Mouse (Mus musculus): ENCODE data around the gene Mdga2. TPM values are rescaled to one million over a fixed set of nuclear protein-coding genes. Genes with fewer than 3 reads are reported as not detected.

Mdga2 gene
- polyA plus RNA-seq, 2 experiments: 2.8 to 3.0 TPM

GRCm38 (mm10) chr12:67118652-67119515, 103.5 kb downstream of the Mdga2 start:
- Histone ChIP-seq H3K9ac (ENCODE audit: low read depth, low read length, severe bottlenecking) (no peak overlapping the region), H3K4me2 (replicated peaks; ENCODE audit: low read depth, low read length, severe bottlenecking) (no peak overlapping the region), H3K27ac (replicated peaks; ENCODE audit: low read depth, low read length) (no peak overlapping the region; the same call in 1 of the 2 replicates), H3K4me3 (replicated peaks; ENCODE audit: low read length) (no peak overlapping the region), H3K36me3 (ENCODE audit: control insufficient read depth, insufficient read depth, low read length) (no peaks in the 10 kb centered on the region), H3K9me3 (ENCODE audit: control insufficient read depth, low read length) (no peaks in the 10 kb centered on the region), H3K4me1 (ENCODE audit: control insufficient read depth, insufficient read depth, low read length) (peaks cover 9% of the 10 kb centered on the region), H3K27me3 (ENCODE audit: control insufficient read depth, insufficient read depth, low read length) (no peaks in the 10 kb centered on the region)
- ATAC-seq (ENCODE audit: low FRiP score, low read depth) (peak; percentile 80), DNase-seq (ENCODE audit: low spot score) (peak; percentile 49)
- TF ChIP-seq POLR2A (IDR thresholded peaks at IDR 0.05; ENCODE audit: borderline replicate concordance, extremely low read depth, insufficient read depth, insufficient read length): no peak
- WGBS: 28% methylated on average over 6 of the region's 6 CpGs

- WGBS: 83% methylated on average over 3 of the region's 3 CpGs
- Histone ChIP-seq H3K36me3 (ENCODE audit: control insufficient read depth, insufficient read depth, low read length) (no peaks in the 10 kb centered on the region), H3K4me1 (ENCODE audit: control insufficient read depth, insufficient read depth, low read length) (no peaks in the 10 kb centered on the region), H3K9ac (ENCODE audit: low read depth, low read length, severe bottlenecking) (no peak overlapping the region), H3K4me3 (replicated peaks; ENCODE audit: low read length) (no peak overlapping the region), H3K27ac (replicated peaks; ENCODE audit: low read depth, low read length) (no peak overlapping the region), H3K9me3 (ENCODE audit: control insufficient read depth, low read length) (no peaks in the 10 kb centered on the region), H3K4me2 (replicated peaks; ENCODE audit: low read depth, low read length, severe bottlenecking) (no peak overlapping the region), H3K27me3 (ENCODE audit: control insufficient read depth, insufficient read depth, low read length) (no peaks in the 10 kb centered on the region)
- no peak for TF ChIP-seq POLR2A (IDR thresholded peaks at IDR 0.05; ENCODE audit: borderline replicate concordance, extremely low read depth, insufficient read depth, insufficient read length)
- ATAC-seq (ENCODE audit: low FRiP score, low read depth): no peak
- DNase-seq (ENCODE audit: low spot score): no peak
These were observed 118.2 kb downstream of the Mdga2 start for GRCm38 (mm10) chr12:67104171-67104570.

GRCm38 (mm10) chr12:67094414-67094813, 127.9 kb downstream of the Mdga2 start:
- Histone ChIP-seq H3K9me3 (ENCODE audit: control insufficient read depth, low read length) (no peaks in the 10 kb centered on the region), H3K4me2 (replicated peaks; ENCODE audit: low read depth, low read length, severe bottlenecking) (no peak overlapping the region), H3K4me1 (ENCODE audit: control insufficient read depth, insufficient read depth, low read length) (no peaks in the 10 kb centered on the region), H3K4me3 (replicated peaks; ENCODE audit: low read length) (no peak overlapping the region), H3K36me3 (ENCODE audit: control insufficient read depth, insufficient read depth, low read length) (no peaks in the 10 kb centered on the region), H3K27me3 (ENCODE audit: control insufficient read depth, insufficient read depth, low read length) (no peaks in the 10 kb centered on the region), H3K27ac (replicated peaks; ENCODE audit: low read depth, low read length) (no peak overlapping the region), H3K9ac (ENCODE audit: low read depth, low read length, severe bottlenecking) (no peak overlapping the region)
- ATAC-seq (ENCODE audit: low FRiP score, low read depth): no peak
- DNase-seq (ENCODE audit: low spot score): no peak
- no peak for TF ChIP-seq POLR2A (IDR thresholded peaks at IDR 0.05; ENCODE audit: borderline replicate concordance, extremely low read depth, insufficient read depth, insufficient read length)

- Histone ChIP-seq H3K27ac (replicated peaks; ENCODE audit: low read depth, low read length) (no peak overlapping the region), H3K4me3 (replicated peaks; ENCODE audit: low read length) (no peak overlapping the region), H3K9ac (ENCODE audit: low read depth, low read length, severe bottlenecking) (no peak overlapping the region), H3K4me2 (replicated peaks; ENCODE audit: low read depth, low read length, severe bottlenecking) (no peak overlapping the region), H3K4me1 (ENCODE audit: control insufficient read depth, insufficient read depth, low read length) (no peaks in the 10 kb centered on the region), H3K27me3 (ENCODE audit: control insufficient read depth, insufficient read depth, low read length) (no peaks in the 10 kb centered on the region), H3K9me3 (ENCODE audit: control insufficient read depth, low read length) (no peaks in the 10 kb centered on the region), H3K36me3 (ENCODE audit: control insufficient read depth, insufficient read depth, low read length) (no peaks in the 10 kb centered on the region)
- ATAC-seq (ENCODE audit: low FRiP score, low read depth): peak; percentile 50; the same call in 1 of the 2 replicates
- no peak for DNase-seq (ENCODE audit: low spot score)
- no peak for TF ChIP-seq POLR2A (IDR thresholded peaks at IDR 0.05; ENCODE audit: borderline replicate concordance, extremely low read depth, insufficient read depth, insufficient read length)
- 64% methylated on average over 2 of the region's 2 CpGs for WGBS
These were observed 131.9 kb downstream of the Mdga2 start for GRCm38 (mm10) chr12:67090420-67090965.

GRCm38 (mm10) chr12:67059136-67060014, 163.0 kb downstream of the Mdga2 start:
- WGBS: 68% methylated on average over 19 of the region's 19 CpGs
- no peak for DNase-seq (ENCODE audit: low spot score)

More at GRCm38 (mm10) chr12:67059136-67060014, 163.0 kb downstream of the Mdga2 start:
- Histone ChIP-seq H3K9me3 (ENCODE audit: control insufficient read depth, low read length) (peaks cover 9% of the 10 kb centered on the region), H3K4me2 (replicated peaks; ENCODE audit: low read depth, low read length, severe bottlenecking) (no peak overlapping the region), H3K27ac (replicated peaks; ENCODE audit: low read depth, low read length) (no peak overlapping the region), H3K4me1 (ENCODE audit: control insufficient read depth, insufficient read depth, low read length) (no peaks in the 10 kb centered on the region), H3K4me3 (replicated peaks; ENCODE audit: low read length) (no peak overlapping the region), H3K36me3 (ENCODE audit: control insufficient read depth, insufficient read depth, low read length) (no peaks in the 10 kb centered on the region), H3K9ac (ENCODE audit: low read depth, low read length, severe bottlenecking) (no peak overlapping the region), H3K27me3 (ENCODE audit: control insufficient read depth, insufficient read depth, low read length) (no peaks in the 10 kb centered on the region)
- TF ChIP-seq POLR2A (IDR thresholded peaks at IDR 0.05; ENCODE audit: borderline replicate concordance, extremely low read depth, insufficient read depth, insufficient read length): no peak
- ATAC-seq (ENCODE audit: low FRiP score, low read depth): peak; percentile 91
